Mouse (Mus musculus) hindbrain, embryonic 15.5 days (tissue): ENCODE measurements around the gene Myo1b. TPM values are rescaled to one million over a fixed set of nuclear protein-coding genes. Genes with fewer than 3 reads are reported as not detected.

Experiments
- ATAC-seq: fragments of 200-750 bp; cut with Nextera tagmentation; 2 replicates; pipeline ENCODE4 v1.8.0; 2017; ENCODE audit warnings: low read depth, moderate number of reproducible peaks, moderate TSS enrichment; ENCODE audit not compliant: low FRiP score
- H3K27ac ChIP-seq: fragments of 300-500 bp; sonication (generic); replicated peaks from 2 replicates; pipeline ENCODE4 v1.5.1; 2015; ENCODE audit warnings: mild to moderate bottlenecking, inconsistent platforms
- H3K27me3 ChIP-seq: fragments of 300-500 bp; sonication (generic); 2 replicates; pipeline ENCODE4 v1.6.1; 2015; ENCODE audit warnings: control low read depth, inconsistent platforms
- H3K36me3 ChIP-seq: fragments of 300-500 bp; sonication (generic); 2 replicates; pipeline ENCODE4 v1.6.1; 2015; ENCODE audit warnings: control low read depth, inconsistent platforms
- H3K4me1 ChIP-seq: fragments of 300-500 bp; sonication (generic); replicated peaks from 2 replicates; pipeline ENCODE4 v1.6.1; 2015; ENCODE audit warnings: control low read depth, inconsistent platforms
- H3K4me2 ChIP-seq: fragments of 300-500 bp; sonication (generic); 2 replicates; pipeline ENCODE4 v1.6.1; 2015; ENCODE audit warnings: moderate library complexity, mild to moderate bottlenecking, inconsistent platforms
- H3K4me3 ChIP-seq: fragments of 300-500 bp; sonication (generic); 2 replicates; pipeline ENCODE4 v1.5.1; 2015; ENCODE audit warnings: mild to moderate bottlenecking, inconsistent platforms
- H3K9ac ChIP-seq: fragments of 300-500 bp; sonication (generic); 2 replicates; pipeline ENCODE4 v1.6.1; 2015; ENCODE audit warnings: inconsistent platforms
- H3K9me3 ChIP-seq: fragments of 300-500 bp; sonication (generic); 2 replicates; pipeline ENCODE4 v1.6.1; 2016; ENCODE audit warnings: control low read depth, inconsistent platforms
- whole genome bisulfite sequencing: fragments of 180-500 bp; shearing (Covaris S2); methylation state at CpG from one replicate; pipeline ENCODE4 v1.1.7; 2015; 5-methylcytosine and 5-hydroxymethylcytosine counted together
- polyA plus RNA-seq: library from polyadenylated mRNA; unstranded; fragments of >200 nt; fragmentation: Nextera tagmentation; extraction: Ambion mirVana; gene quantifications from 2 replicates; pipeline ENCODE4 v1.2.1, GENCODE M21; 2015

The Myo1b gene
- polyA plus RNA-seq, 1 experiment from 2014 or later: 50.1 TPM

DNA sequence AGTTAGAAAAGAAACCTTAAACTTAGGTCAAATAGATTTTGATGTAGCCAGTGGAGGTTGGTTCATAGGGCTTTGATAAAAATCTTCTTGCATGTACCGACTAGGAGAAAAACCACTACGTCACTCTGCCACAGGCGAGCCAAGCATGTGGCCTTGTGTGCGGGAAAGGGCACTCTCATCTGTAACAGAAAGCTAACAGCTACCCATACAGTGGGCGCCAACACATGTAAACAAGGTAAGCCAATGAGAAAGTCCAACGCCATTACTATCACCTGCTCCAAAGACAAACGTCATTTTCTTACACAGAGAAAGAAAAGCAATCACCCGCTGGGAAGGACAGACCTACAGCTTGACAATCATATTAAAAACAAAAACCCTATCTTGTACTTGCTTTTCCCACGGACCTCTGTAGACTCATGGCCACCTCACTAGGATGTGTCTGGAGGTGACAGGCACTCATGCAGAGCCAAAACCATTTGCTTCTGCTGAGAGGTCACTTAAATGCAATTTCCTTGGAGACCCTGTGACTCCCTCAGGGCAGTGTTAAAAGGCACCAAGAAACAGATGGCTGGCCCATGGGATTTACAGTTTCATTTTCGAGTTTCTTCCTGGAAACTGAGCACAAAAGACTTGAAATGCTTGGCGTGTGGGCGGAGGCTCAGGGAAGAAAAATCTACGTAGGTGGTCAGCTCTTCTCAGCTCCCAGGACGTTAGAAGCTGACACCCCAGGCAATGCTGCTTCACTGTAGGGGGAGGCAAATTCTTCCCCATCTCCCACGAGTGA lies 157.4 kb downstream of the Myo1b start:
- Histone ChIP-seq H3K27me3 (no peaks in the 10 kb centered on the region), H3K4me3 (no peak overlapping the region), H3K4me2 (no peak overlapping the region), H3K9ac (no peak overlapping the region), H3K36me3 (peaks cover 30% of the 10 kb centered on the region), H3K9me3 (no peaks in the 10 kb centered on the region), H3K27ac (no peak overlapping the region), H3K4me1 (no peaks in the 10 kb centered on the region; the same call in 1 of the 2 replicates)
- no peak for ATAC-seq
- WGBS: 72% methylated on average over 15 of the region's 15 CpGs

DNA sequence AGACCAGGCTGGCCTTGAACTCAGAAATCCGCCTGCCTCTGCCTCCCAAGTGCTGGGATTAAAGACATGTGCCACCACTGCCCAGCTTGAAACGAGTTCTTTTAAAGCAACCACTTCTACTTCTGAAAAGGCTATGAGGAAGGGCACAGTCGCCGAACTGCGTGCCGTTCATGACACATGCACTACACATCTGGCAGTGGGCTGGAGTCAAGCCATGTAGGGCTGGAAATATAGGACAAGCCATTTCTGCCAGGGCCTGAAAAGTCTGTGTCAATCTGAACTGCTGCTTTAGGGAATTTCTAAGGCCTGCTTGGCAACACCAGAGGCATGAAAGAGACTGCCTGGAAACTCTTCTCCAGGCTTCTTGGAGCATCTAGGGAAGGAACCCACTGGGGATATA lies 162.2 kb downstream of the Myo1b start:
- Histone ChIP-seq H3K4me3 (no peak overlapping the region), H3K9ac (no peak overlapping the region), H3K4me2 (no peak overlapping the region), H3K36me3 (peaks cover 10% of the 10 kb centered on the region), H3K4me1 (no peaks in the 10 kb centered on the region), H3K27ac (no peak overlapping the region), H3K9me3 (no peaks in the 10 kb centered on the region), H3K27me3 (no peaks in the 10 kb centered on the region)
- ATAC-seq: no peak
- 96% methylated on average over 6 of the region's 6 CpGs for WGBS

DNA sequence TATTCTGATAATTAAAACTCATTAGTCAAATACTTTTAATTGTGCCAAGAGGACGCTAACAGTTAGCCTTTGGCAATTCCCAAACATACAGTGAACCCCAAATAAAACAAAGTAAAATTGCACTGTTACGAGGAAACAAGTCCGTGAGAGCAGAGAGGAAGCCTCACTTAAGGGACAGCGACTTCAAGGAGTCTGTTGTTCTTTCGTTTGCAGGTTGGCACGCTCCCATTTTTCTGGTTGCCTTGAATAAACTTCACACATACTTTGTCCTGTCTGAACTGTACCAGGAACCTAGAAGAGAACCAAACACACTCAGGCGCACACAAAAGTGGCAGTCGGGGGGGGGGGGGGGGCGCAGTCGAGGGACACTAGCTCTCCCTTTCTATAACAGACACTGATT lies 164.9 kb downstream of the Myo1b start:
- Histone ChIP-seq H3K9ac (no peak overlapping the region), H3K9me3 (no peaks in the 10 kb centered on the region), H3K36me3 (peaks cover 4% of the 10 kb centered on the region; the same call in 1 of the 2 replicates), H3K4me2 (no peak overlapping the region), H3K4me3 (no peak overlapping the region), H3K27me3 (no peaks in the 10 kb centered on the region), H3K27ac (no peak overlapping the region), H3K4me1 (peaks cover 12% of the 10 kb centered on the region)
- WGBS: 77% methylated on average over 10 of the region's 10 CpGs
- no peak for ATAC-seq

DNA sequence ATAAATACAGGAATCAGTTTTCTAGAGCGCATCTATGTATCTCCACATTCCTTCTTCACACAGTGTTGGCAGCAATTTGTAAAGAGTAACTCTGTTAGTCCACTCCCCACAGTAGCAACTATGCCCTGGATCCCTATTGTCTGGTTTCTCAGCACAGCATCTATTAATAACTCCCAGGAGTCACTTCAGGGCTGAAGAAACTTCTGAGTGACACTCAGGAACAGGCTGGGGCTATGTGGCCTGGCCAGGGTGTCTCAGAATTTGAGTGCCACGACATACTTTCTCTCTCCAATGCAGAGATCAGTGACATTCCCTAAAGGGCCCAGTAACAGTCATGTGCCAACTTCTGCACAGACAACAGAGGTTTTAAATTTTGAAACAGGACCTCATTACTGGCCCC lies 167.6 kb downstream of the Myo1b start:
- no peak for ATAC-seq
- Histone ChIP-seq H3K9me3 (no peaks in the 10 kb centered on the region), H3K4me1 (peaks cover 12% of the 10 kb centered on the region), H3K9ac (no peak overlapping the region), H3K27me3 (no peaks in the 10 kb centered on the region), H3K4me2 (no peak overlapping the region), H3K36me3 (no peaks in the 10 kb centered on the region), H3K4me3 (no peak overlapping the region), H3K27ac (no peak overlapping the region)
- WGBS: 85% methylated on average over 2 of the region's 2 CpGs

DNA sequence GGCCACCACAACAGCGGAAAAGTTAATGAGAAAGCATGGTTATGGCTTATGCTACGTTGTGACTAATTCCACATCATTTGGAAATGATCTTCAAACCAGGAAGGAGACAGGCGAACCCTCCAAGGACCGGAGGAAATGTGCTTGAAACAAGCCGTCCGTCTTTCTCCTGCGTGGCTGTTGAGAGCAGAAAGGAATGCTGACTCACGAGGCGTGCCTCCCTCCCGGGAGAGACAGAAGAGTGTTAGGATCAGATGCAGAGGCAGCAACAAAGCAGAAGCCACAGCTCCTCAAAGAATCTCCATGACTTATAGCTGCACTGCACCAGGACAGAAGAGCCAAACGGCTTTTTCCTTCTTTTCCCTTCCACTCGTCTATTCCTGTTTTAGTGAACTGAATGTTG lies 168.4 kb downstream of the Myo1b start:
- WGBS: 26% methylated on average over 12 of the region's 12 CpGs
- Histone ChIP-seq H3K36me3 (no peaks in the 10 kb centered on the region), H3K9ac (no peak overlapping the region), H3K27ac (no peak overlapping the region), H3K4me1 (peaks cover 12% of the 10 kb centered on the region), H3K27me3 (no peaks in the 10 kb centered on the region), H3K4me2 (no peak overlapping the region), H3K4me3 (no peak overlapping the region), H3K9me3 (no peaks in the 10 kb centered on the region)
- ATAC-seq: no peak

DNA sequence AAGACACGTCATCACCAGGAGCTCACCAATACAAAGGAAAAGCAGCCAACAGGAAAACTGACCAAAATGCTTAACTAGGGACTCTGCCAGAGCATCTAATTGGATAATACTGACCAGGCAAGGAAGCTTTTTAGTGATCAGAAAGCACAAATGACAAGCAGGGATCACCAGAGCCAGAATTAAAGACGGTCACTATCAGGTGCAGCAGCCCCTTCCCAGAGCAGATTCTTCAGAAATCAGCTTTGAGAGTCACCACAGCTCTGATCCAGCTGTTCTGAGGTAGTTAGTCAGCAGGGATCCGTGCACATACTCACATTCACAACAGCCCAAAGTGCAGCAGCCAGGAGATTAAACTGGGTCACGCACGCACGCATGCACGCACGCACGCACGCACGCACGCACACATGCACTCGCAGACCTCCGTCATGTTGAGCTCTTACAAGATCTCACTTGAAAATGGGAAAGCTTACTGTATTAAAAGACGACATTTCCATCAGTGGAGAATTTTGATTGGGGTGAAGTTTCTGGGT lies 169.1 kb downstream of the Myo1b start:
- WGBS: 84% methylated on average over 15 of the region's 15 CpGs

DNA sequence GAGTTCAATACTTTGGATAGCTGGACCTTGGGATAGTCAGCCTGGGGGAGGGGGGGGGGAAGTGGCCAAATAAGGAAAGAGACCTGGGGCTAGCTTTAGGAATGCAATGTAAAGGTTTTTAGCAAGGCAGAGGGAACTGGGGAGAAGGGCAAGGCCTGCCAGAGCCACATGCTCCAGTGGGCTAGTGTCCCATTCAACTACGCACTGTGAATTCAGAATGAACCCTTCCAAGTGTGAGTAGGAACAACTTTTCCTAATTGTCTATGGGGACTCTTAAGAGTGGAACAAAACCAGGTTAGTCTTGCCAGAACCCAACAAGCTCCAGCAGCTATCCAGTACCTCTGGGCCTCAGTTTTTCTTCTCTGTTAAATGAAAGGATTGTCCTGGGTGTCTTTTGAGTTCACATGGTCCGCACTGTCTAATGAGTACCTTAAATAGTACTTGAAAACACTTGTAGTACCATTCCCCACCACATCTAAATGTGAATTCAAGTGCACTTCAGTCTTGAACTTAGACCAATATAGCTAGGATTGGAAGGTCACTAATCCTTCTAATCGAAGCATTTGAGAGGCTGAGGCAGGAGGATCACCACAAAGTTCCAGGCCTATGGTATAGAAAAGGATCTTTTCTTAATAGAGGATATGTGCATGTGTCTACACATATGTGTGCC lies 172.0 kb downstream of the Myo1b start:
- no peak for ATAC-seq
- WGBS: 96% methylated on average over 3 of the region's 3 CpGs
- Histone ChIP-seq H3K27me3 (no peaks in the 10 kb centered on the region), H3K36me3 (no peaks in the 10 kb centered on the region), H3K4me3 (no peak overlapping the region), H3K9ac (no peak overlapping the region), H3K4me2 (no peak overlapping the region), H3K9me3 (no peaks in the 10 kb centered on the region), H3K27ac (no peak overlapping the region), H3K4me1 (peaks cover 12% of the 10 kb centered on the region)

More for the DNA sequence above, 169.1 kb downstream of the Myo1b start:
- no peak overlapping the region for H3K4me3 ChIP-seq
- H3K9ac ChIP-seq: no peak overlapping the region
- no peaks in the 10 kb centered on the region for H3K9me3 ChIP-seq
- peaks cover 12% of the 10 kb centered on the region for H3K4me1 ChIP-seq
- H3K27me3 ChIP-seq: no peaks in the 10 kb centered on the region
- H3K27ac ChIP-seq: no peak overlapping the region
- 0 out of 2 replicates have a peak, but pooled peaks have one; percentile 38 for ATAC-seq
- H3K36me3 ChIP-seq: no peaks in the 10 kb centered on the region
- no peak overlapping the region for H3K4me2 ChIP-seq

DNA sequence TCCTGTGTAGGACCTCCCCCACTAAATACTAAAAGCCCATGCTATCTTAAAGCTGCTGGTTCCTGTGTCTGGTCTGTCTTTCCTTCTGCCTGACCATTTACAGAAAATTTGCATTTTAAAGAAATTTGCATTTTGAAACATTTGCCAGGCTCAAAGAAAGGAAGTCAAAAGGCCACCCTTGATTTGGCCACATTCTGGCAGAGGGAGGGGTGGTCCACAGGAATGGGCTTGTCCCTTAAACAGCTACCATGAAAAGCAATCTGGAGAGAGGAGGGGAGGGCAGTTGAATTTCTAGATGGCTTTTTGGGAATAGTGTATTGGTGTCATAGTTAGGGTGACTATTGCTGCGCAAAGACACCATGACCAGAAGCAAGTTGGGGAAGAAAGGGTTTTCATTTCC lies 173.3 kb downstream of the Myo1b start:
- no peak overlapping the region for H3K27ac ChIP-seq
- ATAC-seq: no peak
- H3K9ac ChIP-seq: no peak overlapping the region

DNA sequence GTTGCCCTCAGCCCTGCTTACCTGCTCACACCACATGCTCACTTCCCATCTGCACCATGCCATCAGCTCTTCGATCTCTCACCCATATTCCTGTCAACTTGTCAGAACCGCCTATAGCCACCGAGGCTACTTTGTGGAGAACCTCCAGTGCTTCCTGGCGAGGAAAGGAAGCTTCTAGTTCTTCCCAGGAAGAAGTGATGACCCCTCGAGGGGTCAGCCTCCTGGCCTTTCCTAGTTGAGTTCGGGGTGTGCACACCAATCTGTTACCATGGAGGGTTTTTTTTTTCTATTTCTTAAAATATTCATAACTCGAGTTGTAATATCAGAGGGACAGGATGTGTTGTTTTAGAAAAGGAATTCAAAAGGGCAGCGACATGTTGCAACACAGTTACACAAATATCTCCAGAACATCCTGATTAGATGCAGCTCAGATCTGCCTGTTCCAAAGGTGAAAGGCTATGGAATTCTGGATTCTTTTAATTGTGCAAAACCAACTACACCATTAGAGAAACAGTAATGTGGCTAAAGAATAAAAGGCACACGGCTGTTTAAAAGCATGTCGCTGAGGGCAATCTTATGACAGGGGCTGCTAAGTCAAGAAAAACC lies 175.1 kb downstream of the Myo1b start:
- 86% methylated on average over 10 of the region's 10 CpGs for WGBS

More for the DNA sequence above, 173.3 kb downstream of the Myo1b start:
- no peaks in the 10 kb centered on the region for H3K9me3 ChIP-seq
- H3K27me3 ChIP-seq: no peaks in the 10 kb centered on the region
- no peaks in the 10 kb centered on the region for H3K36me3 ChIP-seq
- no peak overlapping the region for H3K4me3 ChIP-seq
- no peak overlapping the region for H3K4me2 ChIP-seq
- WGBS: 97% methylated on average over 1 of the region's 1 CpGs
- H3K4me1 ChIP-seq: peaks cover 11% of the 10 kb centered on the region

DNA sequence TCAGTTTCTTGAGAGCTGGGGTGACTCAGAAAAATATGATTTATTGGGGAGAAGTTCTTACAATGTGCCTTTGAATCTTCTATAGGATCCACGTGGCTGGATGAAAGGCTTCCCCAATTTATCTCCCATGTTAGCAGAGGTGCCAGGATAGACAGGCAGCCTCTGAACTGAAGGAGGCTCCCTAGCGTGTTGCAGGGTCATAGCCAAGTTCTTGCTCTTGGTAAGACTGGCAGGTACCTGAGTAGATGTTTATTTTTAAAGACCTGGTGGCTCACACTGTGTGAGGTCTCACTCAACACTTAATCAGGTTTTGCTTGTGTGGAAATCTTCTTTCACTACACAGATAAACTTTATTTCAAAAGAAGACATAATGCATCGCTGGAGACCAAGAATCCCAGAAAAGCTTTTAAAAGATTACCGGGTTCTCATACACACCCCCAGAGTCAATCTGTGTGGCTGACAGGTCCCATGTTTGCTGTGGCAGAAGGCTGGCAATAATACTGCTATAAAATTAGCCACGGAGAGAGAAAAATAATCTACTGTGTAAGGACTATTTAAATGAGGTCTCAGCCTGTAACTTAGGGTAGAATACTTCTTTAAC lies 176.5 kb downstream of the Myo1b start:
- Histone ChIP-seq H3K4me3 (no peak overlapping the region), H3K4me1 (no peaks in the 10 kb centered on the region), H3K27me3 (no peaks in the 10 kb centered on the region), H3K4me2 (no peak overlapping the region), H3K36me3 (no peaks in the 10 kb centered on the region), H3K9me3 (no peaks in the 10 kb centered on the region), H3K27ac (no peak overlapping the region), H3K9ac (no peak overlapping the region)
- no peak for ATAC-seq
- WGBS: 80% methylated on average over 5 of the region's 5 CpGs

More for the DNA sequence above, 175.1 kb downstream of the Myo1b start:
- Histone ChIP-seq H3K27ac (no peak overlapping the region), H3K27me3 (no peaks in the 10 kb centered on the region), H3K9ac (no peak overlapping the region), H3K4me3 (no peak overlapping the region), H3K36me3 (no peaks in the 10 kb centered on the region), H3K4me1 (no peaks in the 10 kb centered on the region), H3K9me3 (no peaks in the 10 kb centered on the region), H3K4me2 (no peak overlapping the region)
- ATAC-seq: no peak

DNA sequence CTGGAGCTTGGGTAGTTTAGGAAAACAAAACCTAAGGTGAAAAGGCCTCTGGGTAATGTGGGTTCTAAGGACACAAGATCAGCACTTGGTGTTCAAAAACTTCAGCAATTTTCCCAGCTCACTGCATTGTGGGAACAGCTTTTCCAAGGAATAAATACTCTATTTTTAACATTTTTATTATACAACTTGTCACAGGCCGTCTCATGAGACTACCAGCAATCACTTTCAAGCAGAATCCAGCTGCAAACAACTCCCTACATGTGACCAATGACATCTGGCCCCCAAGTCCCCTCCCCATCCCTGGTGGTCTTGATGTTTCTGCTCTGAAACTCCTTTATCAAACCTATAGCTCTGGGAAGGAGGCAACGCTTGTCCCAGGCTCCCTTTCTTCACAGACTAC lies 179.0 kb downstream of the Myo1b start:
- Histone ChIP-seq H3K9ac (no peak overlapping the region), H3K27ac (no peak overlapping the region), H3K4me1 (no peaks in the 10 kb centered on the region), H3K4me2 (no peak overlapping the region), H3K36me3 (no peaks in the 10 kb centered on the region), H3K4me3 (no peak overlapping the region), H3K9me3 (no peaks in the 10 kb centered on the region), H3K27me3 (no peaks in the 10 kb centered on the region)
- 69% methylated on average over 2 of the region's 2 CpGs for WGBS
- ATAC-seq: no peak

DNA sequence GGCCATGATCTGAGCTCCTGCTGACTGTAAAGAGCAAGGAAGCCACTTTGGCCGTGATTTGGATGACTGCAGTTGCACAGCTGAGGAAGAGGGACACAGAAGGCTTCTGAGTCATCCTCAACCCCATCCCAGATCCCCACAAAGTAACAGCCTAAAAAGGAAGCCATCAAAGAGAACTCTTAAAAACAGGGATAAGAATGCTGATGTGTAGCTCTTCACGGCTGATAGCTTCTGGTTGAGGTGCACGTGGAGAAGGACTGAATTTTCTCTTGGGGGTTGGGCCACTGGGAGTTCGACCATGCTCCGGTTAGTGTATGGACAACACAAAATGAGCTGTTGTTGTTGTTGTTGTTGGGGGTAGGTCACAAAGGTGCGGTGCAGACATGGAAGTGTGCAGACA lies 181.2 kb downstream of the Myo1b start:
- no peak overlapping the region for H3K4me2 ChIP-seq

More for the DNA sequence above, 181.2 kb downstream of the Myo1b start:
- Histone ChIP-seq H3K36me3 (no peaks in the 10 kb centered on the region), H3K9ac (no peak overlapping the region), H3K27ac (no peak overlapping the region), H3K4me3 (no peak overlapping the region), H3K9me3 (no peaks in the 10 kb centered on the region), H3K4me1 (no peaks in the 10 kb centered on the region), H3K27me3 (no peaks in the 10 kb centered on the region)
- 83% methylated on average over 6 of the region's 6 CpGs for WGBS
- no peak for ATAC-seq
